Mouse (Mus musculus) mature B cell (primary cell): ENCODE results near the gene Fars2.

ENCODE experiments used
- in situ Hi-C: fragments of 300-500 bp; cut with MboI; formaldehyde crosslinking; loops from 2 replicates; pipeline ENCODE4 v1.14.3; 2019

Fars2 gene

DNA sequence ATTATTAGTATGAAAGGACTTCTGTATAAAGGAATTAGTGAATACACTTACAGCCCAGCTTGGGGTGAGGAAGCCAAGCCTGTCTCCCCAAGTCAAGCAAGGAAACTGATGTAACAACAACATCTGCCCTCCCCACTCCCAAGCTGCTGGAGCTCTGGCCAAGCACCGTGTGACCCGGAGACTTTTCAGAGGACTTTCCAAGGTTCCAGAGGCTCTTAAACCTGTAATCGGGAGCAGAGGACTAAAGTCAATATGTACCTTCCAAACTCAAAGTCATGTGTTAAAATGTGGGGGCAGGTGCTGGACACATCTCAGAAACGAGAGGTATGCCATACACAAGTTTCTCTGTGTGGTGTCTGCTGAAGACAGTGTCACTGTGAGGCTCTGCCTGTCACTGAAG lies 566.4 kb downstream of the Fars2 start:
- in situ Hi-C loops: no loop called here

DNA sequence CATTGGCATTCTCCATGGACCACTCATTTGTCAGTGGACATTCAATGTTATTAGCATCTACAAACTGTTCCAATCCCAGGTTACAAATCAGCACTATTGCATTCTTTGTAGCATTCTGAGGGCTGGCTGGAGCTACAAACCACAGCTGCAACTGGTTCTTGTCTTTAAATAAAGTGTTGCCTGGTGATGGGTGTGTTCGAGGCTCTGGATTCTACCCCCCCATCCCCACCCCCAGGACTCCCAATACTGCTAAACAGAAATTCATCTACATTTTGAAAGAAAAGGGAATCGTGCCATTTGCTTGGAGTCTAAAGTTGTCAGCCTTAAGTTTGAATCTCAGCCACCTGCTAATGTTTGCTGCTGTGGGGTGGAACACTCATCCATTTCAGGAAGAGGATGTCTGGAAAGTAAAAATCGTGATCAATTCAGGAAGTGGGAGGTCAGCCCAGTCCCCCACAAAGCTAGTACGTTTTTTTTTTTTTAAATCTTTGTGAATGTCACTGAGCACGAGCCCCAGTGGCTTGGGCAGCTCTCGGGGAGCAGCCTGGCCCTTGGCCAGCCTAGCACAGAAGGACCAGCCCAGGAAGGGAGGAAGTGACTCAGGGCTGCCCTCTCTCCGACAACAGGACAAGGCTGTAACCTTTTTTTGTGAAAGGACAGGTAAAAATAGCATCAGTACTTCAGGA lies 578.4 kb downstream of the Fars2 start:
- in situ Hi-C loops: no loop called here

DNA sequence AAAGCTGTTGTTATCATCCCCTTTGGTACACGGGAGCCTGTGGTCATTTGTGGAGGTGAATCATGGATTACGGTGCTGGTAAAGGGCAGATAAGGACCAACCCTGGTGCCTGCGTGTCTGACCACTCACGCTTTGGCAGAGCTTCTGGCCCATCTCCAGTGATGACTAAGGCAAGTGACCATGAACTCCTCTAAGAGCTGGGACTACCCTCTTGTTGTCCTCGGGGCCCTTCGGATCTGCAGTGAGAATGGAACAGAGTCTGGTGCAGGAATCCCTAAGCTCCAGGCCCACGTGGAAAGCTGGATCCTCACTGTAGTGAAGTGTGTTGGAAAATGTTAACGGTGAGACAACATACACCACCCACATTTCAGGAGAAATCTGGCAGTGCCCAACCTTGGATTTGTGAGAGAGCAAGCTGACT lies 579.1 kb downstream of the Fars2 start:
- in situ Hi-C loops: no loop called here

DNA sequence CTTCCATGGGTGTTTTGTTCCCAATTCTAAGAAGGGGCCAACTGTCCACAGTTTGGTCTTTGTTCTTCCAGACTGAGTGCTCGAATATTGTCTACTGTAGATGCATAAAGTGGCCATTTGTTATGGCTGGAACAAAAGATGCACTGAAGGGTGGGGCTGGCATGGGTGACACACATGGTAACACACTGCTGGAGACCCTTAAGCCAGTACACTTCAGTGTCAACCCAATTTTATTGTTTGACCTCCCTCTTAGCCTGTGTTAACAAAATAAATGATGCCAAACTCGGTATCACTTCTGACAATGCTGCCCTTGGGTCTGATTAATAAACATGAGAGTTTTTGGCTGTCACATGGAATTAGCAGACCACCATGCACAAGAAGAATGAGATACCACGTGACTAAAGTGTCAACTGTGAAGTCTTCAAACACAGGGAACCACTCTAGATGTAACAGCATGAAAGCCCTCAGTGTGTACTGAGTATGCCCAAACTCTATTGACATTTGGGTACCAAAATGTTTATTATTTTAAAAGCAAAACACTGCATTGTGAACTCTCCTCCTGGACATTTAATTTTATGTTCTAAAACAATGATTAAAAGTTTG lies 590.0 kb downstream of the Fars2 start:
- in situ Hi-C loops: no loop called here

DNA sequence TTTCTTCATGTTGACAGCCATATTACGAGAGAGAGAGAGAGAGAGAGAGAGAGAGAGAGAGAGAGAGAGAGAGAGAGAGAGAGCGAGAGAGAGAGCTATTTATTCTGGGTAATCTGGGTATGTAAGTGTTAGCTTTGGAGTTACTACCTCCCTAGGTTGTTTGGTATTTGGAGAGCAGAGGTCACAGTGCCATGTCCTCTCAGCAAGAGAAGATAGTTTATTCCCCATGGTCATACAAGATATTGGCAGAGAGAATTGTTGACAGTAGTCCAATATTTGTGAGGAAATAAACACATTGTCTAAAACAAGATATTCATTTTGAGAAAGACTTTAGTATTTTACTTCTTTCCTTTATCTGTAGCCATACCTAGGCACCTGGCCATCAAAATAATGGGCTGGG lies 596.9 kb downstream of the Fars2 start:
- in situ Hi-C loops: no loop called here

DNA sequence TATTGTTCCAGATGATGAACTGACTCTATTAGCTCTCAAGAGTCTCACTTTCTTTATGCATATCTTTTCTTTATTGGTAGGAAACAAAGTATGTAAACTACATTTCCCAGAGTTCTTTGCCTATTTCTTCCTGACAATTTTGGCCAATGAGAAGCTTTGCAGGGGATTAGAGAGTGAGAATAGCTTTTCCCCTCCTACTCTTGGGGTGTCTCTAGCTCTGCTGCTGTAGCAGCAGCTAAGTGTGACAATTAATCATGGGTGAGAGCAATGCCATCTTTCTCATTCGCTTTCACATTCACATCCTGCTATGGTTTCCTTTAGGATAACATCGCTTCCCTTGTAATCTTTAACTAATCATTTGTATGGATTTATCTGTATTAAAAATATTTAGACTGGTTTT lies 599.5 kb downstream of the Fars2 start:
- in situ Hi-C loops: no loop called here

DNA sequence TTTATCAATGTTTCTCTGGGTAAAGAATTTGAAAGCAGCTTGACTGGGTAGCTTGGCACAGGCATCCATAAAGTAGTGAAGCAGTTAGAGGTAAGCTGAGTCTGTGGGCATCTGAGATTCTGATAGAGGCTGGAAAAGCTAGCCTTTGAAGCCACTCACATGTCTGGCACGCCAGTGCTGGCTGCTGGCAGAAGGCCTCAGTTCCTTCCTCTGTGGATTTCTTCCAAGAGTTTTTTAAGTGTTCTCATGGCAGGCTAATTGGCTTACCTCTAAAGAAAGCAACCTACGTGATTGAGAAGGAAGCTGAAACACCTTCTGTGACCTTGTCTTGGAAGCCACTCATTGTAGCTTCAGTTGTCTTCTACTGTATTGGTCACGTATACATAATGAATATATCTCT lies 600.2 kb downstream of the Fars2 start:
- in situ Hi-C loops: no loop called here

DNA sequence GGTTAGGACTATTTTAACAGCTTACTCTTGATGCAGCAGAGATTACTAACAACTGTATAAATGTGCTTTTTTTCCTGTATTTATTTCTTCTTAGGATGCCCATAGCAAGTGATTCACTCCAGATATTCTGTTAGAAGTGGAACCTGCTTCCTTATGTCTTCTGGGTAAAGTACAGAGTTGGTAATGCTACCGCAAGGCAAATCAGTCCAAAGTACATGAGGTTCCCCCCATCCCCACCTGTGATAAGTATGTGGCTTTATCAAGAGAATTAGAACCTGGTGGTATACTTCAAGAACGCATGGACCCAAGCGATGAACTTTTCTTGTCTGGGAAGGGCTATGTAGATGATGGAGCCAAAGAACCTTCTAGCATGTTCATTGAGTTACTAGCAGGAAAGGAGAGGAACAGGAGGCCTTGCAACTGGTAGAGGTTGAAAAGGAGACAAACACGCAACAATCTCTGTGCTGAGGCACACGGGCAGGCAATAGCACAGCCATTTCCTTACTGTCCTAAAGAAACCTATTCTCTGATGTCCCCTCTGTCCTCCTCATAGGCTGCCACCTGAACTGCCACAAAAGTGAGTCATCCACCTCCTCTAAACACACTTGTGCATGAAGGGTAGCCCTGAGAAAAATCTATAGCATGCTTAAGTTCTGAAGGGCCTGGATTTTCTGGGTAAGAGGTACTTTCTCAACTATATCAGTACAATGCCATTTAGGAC lies 603.2 kb downstream of the Fars2 start:
- in situ Hi-C loops: no loop called here

DNA sequence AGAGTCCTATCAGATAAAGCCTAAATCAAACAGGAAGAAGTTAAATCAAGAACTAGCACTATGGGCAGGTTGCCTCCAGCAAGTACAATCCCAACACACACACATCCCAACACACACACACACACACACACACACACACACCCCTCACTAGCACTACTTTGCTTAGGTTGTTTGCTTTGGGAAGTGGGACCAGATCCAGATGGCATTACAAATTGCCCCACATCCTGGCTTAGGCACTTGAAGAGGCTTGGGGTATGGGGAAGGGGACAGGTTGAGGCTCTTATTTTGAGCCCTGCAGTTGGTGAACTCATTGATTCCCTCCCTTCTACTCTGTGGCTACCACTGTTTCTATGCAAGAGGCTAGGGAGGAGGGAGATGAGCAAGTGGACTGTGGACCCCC lies 605.1 kb downstream of the Fars2 start:
- in situ Hi-C loops: no loop called here

DNA sequence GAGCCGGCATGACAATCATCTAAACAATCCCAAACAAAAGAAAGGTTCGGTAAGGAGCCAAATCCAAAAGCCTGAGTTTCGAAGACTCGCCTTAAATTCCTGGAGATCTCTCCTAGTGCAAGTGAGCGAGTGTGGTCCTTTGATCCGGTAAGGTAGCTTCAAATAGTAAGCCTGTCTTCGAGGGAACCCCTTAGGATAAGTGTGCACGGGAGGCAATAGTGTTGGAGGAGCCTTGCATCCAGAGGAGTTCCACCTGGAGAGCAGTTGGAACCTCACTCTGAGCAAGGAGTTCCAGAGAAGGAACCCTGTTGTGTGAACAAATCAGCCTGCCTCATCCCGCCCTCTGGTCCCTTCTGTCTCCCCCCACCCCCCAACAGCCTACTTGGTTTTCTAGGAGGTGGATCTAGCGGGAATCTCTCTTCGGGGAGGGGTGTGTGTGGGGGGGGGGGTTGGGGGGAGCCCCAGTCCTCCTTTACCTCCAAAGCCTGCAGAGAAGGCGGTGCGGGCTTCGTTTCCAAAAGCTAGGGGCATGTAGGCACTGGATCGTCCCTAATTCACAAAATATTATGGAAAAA lies 606.6 kb downstream of the Fars2 start:
- in situ Hi-C loops: no loop called here

DNA sequence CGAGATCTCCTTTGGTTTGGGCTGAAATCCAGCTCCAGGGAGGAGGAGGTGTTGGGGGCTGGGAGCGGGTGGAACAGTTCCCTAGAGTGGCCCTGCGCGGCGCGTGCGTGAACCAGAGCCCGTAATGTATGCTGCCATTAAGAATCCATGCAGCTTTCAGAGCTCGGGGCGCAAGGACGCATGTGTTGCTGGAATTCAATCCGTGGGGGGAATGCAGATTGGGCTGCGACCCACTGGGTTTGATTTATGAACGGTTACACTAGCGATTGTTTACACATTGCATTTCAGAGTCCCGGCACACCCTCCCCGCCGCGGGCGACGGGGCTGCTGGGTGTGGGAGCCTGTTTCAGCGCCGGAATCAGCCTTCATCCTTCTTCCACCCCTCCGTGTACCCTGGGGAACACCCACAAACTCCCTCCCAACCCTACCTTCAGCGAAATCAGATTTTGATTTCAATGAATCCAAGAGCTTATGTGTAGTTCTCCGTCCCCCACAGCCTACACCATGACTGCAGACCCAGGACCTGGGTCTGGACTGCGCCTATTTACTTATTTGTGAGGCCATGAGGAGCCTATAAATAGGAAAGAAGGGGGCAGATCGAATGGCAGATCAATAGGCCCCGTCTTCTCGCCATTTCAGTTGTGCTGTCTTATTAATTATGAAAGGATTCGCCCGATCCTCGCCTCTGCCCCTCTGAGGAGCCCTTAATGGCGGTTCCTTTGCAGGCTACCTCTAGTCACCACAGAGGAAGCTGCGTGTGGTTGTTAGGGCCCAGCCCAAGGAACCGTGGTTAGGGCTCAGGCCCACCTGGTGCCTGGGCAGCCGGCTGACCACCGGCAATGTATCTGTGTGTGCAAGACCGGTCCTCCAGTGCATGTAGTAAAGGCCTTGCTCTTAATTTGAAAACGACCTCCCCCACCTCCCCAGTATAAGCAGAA lies 607.6 kb downstream of the Fars2 start:
- in situ Hi-C loops: no loop called here

DNA sequence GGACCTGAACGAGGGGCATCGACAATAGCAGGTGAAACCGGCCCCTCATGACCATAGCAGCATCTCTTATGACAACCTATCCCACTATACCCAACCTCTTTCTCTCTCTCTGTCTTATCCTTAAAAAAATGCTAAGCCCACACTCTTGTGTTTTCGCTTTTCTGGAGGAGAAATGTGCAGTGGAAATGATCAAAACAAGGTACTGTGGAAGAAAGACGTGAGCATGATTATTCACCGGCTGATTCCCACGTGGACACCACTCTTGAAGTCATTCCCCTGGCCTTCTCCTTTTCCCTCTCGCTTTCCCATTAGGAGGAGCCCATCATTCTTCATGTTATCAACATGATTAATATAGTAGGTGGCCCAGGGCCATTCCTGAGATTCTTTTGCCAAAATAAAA lies 608.7 kb downstream of the Fars2 start:
- in situ Hi-C loops: no loop called here

DNA sequence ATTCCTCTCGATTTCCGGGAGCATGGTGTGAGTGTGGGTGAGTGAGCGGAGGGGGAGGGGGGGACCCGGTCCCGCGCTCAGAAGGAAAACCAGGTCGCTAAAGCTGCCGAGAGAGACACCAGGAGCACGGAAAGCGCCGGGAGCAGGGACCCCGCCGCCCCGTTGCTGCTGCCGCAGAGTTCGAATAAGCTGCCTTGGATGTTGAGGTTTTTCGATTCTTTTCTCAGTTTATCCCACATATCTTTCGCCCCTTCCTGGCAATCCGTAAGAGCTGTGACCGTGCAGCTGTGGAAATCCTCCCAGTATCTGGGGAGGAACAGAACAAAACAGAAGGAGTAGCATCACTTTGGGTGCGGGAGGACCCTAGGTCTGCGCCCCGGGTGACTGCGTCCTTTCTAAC lies 609.3 kb downstream of the Fars2 start:
- in situ Hi-C loops: no loop called here

DNA sequence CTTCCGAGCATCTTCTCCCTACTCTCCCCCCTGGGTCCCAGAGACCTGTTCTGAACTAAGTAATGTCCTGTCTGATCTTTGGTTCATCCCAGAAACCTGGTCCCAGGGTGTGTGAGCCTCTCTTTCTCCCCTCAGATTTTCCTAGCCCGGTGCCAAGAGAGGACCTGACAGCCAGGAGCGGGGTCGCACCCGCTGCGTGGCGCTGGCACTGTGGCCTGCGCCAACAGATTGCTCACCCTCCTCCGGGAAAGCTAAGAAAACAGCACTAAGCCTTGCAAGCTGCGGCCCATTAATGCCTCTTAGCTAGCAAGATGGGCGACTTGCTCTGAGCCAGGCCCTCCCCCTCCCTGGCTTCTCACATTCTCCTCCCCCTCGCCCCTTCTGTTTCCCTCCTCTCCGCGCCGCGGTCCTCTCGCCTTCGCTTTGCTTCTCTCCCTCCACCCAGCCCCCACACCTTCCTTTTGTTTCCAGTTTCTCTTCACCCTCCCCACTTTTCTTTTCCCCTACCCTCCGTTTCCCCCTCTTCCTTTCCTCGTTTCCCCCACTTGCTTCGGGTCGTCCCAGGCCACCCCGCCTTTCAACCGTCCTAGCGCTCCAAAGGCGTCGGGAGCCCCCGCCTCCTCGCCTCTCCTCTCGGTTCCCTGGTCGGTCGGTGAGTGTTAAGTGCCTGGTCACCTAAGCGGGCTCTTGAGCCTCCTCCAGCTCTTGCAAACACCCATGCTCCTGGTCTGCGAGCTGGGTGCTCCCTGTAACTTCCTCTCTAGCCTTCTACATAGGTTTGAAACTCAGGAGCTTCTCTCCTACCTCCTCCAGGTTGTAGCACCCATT lies 610.0 kb downstream of the Fars2 start:
- in situ Hi-C loops: no loop called here

DNA sequence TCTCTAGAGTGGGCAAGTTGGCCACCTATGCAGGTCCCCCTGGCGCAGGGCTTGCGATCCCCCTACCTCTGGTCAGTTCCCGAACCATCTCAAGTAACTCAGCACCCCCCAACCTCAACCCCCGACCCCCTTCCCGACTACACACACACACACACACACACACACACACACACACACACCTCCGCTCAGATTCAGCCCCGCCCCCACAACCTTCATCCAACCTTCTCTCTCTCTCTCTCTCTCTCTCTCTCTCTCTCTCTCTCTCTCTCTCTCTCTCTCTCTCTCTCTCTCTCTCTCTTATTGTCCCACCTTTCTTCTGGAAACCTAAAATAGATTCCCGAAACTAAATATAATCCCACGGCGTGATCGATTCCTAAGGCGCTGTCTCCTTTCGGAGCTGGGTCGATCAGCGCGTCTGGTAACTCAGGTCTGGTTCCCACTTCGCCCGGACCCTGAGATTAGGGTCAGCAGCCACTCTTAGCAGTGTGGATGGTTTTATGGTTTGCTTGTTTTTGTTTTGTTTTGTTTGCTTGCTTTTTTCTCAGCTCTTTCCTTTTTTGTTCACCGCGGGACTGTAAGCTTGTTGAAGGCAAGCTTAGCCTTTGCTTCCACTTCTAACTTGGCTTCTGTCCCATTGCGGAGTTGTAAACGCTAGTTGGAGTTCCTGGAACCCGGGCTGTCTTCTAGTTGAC lies 610.7 kb downstream of the Fars2 start:
- in situ Hi-C loops: no loop called here

DNA sequence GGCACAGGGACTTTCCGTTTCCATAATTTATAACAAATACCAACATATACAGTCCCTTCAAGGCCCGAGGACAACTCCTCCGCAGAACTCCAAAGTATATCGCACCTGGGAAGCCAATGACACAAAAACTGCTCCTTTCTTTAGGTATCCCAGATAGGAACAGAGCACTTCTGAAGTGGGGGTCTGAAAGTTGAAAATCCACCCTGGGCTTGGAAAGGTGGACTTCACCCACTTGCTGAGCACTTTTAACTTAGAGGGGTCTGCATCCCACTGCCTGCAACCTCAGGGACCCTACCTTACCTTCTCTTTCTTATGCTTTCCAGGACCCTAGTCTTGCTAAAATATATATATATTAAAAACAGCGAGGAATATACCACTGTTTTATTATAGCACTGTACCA lies 611.3 kb downstream of the Fars2 start:
- in situ Hi-C loops: no loop called here

DNA sequence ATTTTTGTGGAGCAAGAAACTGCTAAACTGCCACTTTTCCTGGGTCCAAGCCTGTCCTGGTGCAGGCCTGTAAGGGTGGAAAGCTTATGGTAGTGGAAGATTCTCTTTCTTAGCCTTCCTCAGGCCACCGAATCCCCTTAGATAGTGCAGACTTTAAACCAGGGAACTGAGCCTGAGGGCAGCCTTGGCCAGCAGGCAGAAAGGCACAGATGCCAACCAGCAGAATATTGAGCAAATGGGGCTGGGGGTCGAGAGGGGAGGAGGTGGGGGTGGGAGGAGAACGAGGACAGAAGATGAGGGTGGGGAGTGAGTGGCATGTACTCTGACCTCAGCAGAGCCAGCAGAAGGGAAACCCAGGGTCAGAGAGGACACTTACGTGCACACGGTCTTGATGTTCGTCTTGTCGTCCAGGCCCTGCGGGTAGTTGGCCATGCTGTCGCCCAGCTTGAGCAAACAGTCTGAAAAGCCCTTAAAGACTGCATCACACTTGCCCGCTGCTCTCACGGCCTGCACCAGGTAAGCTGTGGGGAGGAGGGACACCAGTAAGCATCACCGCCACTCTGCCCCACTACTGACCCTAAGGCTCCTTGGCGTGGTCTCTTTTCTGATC lies 612.6 kb downstream of the Fars2 start:
- in situ Hi-C loops: no loop called here

DNA sequence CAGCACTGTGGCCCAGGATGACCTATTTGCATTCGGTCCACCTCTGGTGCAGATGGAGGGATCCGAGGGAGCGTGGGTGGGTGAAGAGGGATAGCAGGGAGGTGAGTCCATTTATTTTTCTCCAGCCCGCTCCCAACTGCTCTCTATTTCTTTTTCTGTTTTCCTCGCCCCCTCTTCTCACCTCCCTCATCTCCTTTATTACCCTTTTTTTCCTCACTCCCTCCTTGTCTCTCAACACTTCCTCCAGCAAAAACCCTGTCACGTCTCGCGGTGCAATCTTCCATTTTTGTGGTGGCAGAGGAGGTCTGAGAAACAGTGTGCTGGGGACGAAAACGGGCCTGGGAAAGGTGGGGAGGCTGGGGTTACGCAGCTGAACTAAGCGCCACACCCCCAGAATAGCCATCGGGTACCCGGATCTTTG lies 613.1 kb downstream of the Fars2 start:
- in situ Hi-C loops: no loop called here

DNA sequence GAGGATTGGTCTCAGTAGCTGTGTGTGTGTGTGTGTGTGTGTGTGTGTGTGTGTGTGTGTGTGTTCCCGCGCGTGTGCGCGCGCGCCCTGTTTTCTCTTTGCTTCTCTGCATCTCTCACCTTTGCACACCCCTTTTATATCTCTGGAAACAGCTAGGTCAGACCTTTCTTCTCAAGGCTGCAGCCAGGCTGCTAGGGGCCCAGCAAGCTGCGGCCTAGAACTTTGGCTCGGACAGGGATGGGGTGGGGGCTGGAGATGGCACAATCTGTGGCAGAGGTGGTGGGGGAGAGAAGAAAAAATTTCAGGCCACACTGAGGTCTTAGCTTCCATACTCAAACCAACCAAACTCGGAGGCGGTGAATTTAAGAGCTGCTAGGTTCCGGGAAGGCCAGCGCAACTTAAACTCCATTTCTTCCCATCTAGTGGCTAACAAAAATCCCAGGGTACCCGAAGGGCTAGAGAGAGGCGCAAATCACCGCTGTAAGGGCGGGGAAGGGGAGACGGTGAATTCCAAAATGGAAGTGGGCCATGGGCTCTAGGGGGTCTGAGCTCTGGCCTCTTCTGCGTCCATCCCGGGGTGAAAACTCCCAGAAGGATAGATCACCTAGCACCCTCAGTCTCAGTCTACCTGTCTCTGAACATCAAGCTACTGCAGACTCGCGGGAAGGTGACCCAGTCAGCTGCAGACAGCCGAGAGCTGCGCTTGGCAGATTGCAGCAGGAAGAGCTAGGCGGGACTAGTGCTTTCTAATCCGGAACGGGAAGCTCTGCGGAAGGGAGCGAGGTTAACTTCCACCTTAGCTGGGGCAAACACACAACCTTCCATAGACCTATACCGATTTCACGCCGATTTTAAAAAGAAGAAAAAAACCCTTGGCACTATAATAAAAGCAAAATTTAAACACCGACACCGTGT lies 614.1 kb downstream of the Fars2 start:
- in situ Hi-C loops: no loop called here
